Mouse (Mus musculus) fat pad, adult 2 months (tissue): ENCODE measurements around the gene Rere.
"Not testable (repeated sequence)": the region's sequence is repeated elsewhere in the genome, so short reads cannot be mapped to it uniquely, and the experiment has no call there.

Experiments
- DNase-seq: peaks from one replicate; pipeline ENCODE4 v3.0.0-alpha.2; 2011; ENCODE audit warnings: low read depth, low spot score; ENCODE audit errors: extremely low read depth

Gene Rere

DNA sequence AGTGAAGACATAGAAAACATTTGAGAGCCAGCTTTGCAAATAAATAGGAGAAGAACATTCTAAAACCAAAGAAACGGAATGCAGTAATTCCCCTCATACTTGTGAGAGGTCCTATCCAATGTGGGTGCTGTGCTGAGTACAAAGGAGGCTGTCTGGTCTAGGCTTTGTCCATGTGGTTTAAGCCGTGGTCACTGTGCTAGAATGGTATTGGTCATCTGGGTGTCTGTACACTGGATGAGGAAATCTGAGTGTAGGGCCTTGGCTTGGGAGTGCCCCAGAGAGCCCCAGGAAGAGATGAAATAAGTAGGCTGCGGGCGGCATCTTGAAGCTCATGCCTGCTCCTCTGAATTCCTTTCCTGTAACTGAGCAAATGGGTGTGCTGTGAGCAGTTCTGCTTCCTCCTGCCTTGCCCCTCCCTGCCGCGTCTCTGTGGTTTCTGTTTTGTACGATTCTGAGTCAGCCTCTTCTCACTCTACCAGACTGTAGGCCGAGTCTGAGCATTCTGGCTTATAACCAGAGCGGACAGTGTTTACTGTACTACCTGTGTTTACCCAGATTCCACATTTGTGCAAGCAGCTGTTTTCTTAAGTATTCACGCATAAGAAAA lies 263.3 kb downstream of the Rere start:
- DNase-seq = no peak

DNA sequence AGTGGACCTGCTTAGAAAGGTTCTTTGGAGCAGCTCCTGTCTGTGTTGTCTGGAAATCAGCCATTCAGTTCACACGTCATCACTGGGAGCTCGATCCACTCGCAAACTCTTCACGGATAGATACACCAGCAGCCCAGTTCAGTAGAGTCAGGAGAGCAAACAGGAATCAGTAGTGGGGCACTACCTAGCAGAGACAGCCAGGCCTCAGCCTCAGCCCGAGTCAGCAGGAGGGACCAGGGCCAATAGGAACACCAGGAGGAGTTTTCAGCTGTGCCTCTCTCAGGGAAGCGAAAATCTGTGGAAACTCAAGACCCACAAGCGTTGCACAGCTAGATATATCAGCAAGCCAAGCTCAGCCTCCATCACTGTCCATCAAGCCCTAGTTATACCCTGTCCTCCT lies 264.3 kb downstream of the Rere start:
- DNase-seq = no peak

DNA sequence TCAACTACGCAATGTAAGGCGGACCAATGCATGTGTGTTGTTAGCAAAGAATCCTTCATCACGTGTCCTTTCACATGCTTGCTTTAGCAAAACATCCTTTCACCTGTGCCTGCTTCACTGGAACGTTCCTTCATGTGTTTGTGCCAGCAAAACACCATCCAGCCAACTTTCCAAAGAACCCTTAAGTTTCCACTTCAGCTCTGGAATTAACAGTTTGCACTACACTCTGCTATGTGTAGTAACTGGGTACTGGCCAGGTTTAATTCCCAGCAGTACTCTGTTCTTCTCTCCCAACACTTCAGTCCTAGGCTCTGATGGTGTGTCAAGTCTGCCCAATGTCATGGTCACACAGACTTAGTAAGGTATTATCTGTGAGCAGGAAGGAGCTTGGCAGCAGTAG lies 264.9 kb downstream of the Rere start:
- DNase-seq = not testable (repeated sequence)

DNA sequence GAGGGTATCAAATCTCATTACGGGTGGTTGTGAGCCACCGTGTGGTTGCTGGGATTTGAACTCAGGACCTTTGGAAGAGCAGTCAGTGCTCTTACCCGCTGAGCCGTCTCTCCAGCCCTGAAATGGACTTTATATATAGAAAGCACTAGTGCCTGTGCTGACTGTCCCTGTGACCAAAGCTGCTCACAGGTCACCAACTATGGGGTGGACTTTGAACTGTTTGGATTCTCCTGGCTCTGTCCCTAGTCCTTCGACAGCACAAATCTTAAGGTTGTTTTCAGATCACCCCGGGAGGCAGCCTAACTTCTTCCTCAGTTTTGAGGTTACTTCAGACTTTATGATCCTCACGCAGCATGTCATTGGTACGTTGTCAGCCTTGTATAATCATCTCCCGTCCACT lies 267.9 kb downstream of the Rere start:
- no peak for DNase-seq

DNA sequence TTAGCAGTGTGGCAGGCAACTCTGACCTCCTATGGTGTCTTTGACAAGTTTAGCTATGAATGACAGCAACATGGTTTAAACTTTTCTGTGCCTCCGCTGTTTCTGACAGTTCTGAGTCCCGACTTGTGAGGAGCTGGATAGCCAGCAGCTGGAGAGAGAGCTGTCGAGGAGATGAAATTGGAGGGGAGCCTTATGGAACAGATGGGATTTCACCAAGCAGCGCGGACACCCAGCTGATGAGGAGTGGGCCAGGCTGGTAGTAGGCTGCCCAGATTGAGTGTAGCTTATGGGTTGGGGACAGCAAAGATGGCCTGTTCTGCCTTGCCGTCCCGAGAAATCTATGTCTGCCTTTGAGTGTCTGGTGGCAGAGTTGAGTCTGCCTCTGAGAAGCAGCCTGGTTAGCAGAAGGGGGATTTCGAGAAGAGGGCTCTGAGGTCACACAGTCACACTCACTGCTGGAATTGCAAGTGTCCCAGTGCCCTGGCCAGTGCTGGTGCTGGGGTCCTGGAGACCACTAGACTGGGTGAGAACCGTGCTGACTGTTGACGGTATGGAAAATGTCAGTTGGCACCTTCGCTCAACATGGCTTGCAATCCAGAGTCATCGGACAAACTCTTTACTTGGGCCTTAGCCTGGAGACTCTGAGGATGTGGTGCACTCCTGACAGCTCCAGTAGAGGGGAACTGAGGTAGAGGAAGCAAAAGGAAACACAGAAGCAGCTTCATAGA lies 268.7 kb downstream of the Rere start:
- no peak for DNase-seq

DNA sequence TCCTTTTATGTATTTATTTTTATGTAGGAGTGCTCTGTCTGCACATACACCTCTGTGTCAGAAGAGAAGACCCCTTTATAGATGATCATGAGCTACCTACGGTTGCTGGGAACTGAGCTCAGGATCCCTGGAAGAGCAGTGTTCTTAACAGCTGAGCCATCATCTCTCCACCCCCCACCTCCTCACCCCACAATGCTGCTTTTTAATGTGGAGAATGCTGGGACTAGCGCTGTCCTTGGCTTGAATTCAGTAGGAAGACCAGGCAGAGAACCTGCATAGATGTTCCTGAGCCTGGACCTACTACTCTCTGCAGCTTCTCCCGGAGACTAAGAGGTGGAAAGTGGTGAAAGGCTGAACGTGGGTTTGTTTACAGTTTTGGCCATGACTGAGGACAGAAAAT lies 269.9 kb downstream of the Rere start:
- no peak for DNase-seq

DNA sequence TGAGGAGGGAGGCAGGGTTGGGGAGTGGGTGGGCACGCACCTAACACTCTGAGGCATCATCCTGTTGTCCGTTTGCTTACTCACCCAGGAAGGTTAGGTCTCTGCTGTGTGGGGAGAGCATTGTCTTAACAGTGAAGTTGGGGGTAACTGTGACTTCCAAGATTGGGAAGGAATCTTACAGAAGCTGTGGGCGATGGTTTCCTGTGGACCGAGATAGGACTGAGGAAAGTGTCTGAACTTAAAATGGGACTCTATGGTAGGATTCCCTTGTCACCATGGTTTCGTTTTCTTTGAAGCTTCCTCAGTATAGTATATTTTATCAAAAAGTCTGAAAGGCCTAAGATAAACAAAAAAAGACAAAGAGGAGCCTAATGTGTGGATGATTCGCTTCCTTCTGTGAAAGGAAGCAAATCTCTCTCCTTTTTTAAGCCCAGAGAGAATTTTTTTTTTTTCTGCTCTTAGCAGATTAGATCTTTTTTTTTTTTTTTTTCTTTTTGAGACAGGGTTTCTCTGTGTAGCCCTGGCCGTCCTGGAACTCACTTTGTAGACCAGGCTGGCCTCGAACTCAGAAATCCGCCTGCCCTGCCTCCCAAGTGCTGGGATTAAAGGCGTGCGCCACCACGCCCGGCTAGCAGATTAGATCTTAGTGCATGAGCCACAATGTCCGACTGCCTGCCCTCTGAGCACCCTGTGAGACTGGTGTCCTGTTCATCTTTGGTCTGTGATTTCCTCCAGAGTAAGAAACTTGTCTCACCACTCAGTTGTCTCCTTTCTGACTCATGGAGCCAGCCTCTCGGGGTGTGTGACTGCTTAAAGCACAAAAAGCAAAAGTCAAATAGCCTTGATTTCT lies 271.5 kb downstream of the Rere start:
- no peak for DNase-seq

DNA sequence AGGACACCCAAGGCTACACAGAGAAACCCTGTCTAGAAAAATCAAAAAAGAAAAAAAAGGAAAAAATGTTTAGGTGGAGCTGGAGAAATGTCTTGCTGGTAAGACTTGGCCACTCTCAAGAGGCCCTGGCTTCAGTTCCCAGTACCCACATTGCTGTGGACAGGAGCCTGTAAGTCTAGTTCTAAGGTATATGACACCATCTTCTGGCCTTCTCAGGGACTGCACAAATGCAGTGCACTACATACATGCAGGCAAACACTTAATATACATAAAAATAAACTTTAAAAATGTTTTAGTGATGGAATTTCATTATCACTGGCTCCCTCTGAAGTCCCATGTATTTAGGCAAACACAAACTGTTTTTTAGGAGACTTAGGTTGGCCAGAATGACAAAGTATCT lies 274.3 kb downstream of the Rere start:
- no peak for DNase-seq

DNA sequence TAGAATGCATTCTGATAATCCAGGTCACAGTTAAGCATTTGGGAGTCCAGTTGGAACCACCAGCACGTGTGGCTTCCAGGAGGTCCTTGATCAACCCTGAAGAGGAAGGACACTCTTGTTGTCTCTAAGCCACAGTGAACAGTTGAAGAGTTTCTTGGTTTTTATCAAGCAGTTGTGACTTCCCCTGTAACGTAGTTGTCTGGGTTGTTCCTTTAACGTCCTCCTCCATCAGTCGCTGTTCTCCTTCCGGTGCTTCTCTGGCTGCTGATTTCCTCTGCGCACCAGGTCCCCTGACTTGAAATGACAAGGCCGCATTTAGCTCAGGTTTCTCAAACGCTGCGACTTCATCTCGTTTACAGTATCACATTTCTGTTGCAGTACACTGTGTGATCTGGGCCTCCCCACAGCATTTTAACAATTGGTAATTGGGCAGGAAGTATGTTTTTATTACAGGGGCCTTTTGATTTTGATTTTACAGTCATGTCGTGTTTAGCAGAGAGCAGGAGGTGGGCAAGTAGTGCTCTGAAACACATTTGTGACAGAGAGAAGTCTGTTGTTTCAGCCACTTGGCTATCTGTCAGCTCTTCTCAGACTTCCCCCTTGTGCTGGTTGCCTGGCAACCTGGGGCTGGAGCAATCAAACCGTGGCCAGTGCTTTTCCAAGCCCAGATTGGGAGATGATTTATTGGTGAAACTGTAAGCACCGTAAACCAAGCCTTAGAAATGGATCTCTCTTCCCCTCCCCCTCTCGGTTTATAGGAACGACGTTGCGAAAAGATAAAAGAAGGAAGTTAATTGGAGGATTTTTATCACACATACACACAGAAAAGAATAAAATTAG lies 275.2 kb downstream of the Rere start:
- no peak for DNase-seq

DNA sequence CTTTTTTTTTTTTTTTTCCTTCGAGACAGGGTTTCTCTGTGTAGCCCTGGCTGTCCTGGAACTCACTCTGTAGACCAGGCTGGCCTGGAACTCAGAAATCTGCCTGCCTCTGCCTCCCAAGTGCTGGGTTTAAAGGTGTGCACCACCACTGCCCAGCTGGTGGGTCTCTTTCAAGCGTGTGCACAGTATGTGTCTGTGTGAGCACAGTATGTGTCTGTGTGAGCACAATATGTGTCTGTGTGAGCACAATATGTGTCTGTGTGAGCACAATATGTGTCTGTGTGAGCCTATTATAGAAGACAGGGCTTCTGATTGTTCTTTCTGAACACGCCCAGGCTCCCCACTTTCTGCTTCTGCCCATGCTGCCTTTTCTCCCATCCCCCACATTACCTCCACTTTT lies 275.8 kb downstream of the Rere start:
- not testable (repeated sequence) for DNase-seq

DNA sequence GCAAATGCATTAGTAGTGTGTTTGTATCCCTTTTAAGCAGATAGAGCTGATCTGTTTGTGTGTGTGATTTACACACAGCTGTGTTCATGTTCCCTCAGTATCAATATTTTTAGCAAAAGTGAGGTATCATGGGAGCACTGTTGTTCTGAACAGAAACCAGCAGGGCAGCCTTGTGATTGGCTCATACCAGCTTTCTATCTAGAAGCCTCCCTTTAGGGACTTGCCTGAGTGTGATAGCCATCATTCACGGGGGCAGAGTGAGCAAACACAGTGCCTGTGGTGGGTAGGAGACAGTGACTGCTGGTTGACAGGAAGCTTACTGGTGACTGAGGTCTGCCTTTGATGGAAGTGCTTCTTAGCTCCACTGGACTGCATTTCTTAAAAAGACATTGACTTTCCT lies 276.5 kb downstream of the Rere start:
- no peak for DNase-seq

DNA sequence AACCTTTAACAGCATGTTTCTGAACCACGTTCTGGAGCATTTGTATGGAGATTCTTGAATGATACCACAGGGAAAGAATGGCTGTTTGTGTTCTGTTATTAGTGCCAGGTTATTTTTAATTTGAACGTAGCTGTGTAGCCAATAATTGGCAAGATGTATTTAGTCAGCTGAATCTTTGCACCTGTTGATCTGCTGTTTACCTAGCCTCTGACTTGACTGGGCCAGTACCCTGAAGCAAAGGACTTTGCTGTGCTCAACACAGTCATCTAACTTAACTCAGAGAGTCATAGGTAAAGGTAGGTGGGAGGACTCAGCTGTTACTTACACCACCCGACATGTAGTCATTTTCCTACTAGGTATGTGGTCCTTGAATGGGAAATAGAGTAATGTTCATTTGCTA lies 278.1 kb downstream of the Rere start:
- no peak for DNase-seq

DNA sequence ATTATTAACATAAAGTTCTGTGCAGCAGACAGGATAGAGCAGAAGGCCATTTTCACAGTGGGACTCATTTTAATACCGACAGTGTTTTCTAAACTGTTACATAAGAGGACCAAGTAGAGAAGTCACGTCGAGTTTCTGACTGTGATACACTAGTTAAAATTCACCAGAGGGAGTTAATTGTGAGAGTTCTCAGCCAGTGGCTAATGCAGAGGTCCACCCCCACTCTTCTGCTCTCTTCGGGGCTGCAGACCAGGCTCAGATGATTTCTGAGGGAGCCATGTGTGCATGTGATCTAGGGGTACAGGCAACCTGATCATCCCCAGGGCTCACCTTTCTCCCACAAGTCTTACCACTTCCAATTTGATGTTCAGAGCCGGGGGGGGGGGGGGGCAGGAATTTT lies 281.8 kb downstream of the Rere start:
- DNase-seq = no peak

DNA sequence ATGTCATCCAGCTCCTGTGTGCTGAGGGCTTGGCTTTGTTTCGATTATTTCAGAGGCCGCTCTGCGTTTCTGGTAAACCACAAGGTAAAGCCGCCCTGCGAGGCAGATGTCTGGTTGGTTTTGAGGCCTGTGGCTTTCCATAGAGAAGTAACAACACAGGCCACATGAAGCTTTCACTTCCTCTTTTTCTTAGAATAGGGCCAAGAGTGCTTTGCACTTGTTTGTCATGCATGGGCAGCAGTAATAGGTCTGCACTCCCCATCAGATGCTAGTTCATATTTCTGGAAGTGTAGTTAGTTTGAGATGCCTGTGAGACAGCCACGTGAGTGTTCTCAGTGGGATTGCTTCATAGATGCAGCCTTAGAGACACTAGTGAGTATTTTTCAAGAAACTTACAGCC lies 284.7 kb downstream of the Rere start:
- no peak for DNase-seq

DNA sequence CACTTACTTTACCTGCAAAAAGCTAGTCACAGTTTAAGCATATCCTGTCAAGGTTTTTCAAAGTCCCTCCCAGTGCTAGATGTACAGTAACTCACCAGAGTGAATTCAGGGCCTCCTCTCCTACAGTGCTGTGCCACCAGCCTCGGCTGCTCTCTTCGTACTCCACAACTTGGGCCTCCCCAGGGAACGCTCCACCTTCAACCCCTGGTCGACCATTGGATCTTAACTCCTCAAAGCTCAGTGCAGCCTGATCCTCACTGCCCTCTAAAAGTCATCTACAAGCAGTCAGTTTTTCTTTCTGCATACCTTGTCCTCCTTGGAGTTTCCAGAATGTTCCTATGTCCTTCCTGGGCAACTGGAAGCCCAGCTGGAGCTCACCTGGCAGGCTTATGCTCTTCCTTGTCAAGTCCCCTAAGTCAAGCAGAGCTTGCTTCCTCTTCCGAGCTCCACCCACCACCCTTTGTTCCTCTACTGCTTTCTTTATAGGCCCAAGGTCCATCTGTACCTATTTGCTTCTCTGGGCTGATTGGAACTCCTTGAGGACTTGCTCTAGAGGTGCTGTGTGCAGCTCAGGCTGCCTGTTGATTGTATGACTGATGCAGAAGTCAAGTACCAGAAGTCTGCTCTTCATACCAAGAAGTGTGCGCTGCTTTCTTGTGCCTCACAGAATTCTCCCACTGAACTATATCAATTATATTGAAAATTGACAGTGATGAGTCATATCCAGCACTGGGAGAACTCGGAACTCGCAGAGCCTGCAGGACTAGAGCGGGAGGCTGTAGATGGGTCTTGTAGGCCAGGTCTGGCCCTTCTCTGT lies 287.1 kb downstream of the Rere start:
- DNase-seq = no peak

DNA sequence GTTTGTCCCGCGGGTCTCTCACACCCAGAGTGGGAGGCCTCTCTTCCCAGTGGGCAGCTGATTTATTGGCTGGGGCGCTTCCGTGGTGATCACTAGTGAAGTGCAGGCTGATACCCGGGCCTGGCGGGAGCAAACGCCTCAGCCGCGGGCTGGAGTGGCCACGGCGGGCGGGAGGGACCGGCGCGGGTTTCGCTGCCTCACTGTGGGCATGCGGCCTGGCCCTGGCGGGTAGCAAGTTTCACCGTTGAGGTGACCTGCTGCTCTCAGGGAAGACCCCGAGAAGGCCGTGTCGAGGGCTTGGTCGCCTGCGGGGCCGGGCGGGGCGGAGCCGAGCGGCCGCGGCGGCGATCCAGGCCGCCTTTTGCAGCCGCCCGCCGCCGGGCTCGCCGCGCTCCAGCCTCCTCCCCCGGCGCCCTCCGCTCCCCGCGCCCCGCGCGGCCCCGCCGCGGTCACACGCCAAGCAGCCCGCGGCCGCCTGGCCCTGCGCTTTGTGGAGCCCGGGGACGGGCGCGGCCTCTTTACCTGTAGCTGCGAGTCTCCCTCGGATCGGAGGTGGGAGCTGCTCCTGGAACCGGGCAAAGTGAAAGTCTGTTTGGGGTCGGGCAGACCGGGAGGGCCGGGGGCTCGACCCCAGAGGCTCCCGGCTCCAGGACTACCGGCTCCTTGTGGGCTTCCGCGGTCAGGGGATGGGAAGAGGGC lies 287.8 kb downstream of the Rere start:
- no peak for DNase-seq

DNA sequence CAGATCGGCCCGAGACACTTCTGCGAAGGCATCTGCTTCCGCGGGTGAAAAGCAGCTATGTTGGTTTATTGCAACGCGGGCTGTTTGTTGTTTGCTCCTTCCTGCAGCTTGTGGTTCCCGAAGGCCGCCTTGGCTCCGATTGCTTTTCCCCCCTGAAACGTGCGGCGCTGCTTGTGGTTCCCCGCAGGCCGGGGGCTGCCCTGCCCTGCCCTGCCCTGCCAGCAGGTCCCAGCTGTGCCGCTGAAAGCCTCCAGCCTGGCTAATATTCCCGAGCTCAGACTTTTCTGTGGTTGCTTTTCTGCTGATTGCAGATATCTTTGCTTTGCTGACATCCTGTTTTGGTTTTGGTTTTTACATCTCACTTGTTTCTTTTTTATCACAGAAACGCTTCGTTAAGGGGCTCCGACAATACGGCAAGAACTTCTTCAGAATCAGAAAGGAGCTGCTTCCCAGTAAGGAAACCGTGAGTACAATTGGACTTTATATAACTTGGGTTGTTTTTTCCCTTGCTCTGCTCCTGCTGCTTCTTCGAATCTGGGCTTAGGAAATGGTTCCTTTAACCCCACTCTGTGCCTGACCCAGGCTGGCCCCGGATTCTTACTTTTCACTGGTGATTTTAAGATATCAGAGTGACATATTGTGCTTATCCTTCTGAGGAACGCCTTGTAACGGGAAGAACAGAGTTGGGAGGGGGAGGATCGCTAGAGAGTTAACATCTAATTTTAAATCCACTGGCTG lies 288.6 kb downstream of the Rere start:
- no peak for DNase-seq

DNA sequence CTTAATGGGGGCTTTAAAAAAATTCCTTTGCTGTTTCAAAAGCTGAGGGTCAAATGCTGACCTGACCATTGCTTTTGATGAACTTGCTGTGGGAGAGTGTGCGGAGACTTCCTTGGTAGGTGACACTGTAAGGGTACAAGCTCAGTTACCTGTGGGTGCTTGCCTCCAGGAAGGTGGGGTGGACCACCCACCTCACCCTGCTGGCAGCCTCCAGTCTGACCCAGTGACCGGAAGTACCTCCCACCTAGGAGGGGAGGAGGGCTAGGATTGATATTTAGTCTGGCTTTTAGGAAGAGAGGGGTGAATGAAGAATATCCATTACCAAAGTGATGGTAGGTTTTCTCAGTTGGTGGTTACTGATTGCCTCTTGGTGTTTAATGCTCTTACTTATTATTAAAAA lies 289.3 kb downstream of the Rere start:
- DNase-seq = no peak

DNA sequence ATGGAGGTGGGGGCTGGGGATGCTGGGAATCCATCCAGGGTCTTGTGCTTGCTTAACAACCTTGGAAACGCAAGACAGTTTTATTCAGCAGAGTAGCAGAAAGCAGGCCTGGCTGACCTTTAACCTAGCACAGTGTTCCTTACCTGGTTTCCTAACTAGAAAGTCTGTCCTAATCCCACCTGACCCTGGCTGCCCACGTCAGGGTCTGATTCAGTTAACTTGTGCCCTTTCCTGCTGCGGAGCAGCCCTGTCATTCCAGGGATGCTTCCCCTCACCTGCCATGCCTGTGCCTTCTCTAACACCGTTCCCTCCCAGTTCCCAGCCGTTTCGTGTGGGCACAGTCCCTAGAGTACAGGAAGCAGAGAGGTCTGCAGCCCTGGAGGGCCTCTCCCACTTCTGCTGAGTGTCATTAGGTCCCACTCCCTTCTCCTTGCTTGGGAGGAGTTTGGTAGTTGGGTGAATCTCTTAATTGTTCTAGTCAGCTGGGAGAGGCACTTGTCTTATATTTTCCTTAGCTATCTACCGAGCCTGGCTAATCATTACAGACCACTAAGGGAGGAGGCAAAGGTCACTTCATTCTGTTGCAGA lies 290.8 kb downstream of the Rere start:
- no peak for DNase-seq
